Mouse (Mus musculus) naive thymus-derived CD4-positive, alpha-beta T cell, adult 5 months (primary cell): ENCODE data around the gene Parp4. TPM values are rescaled to one million over a fixed set of nuclear protein-coding genes. Genes with fewer than 3 reads are reported as not detected.

Source experiments
- polyA plus RNA-seq: library from polyadenylated mRNA; unstranded; fragments of 100-300 nt; shearing (Covaris generic); gene quantifications from one replicate; pipeline ENCODE4 v1.2.1, GENCODE M21; 2017

Parp4 gene
- 17.5 TPM for polyA plus RNA-seq

GRCm38 (mm10) chr14:56575416-56575815, at the start of gene Parp4, which contains the start of gene Cenpj:
TSS of gene Parp4 (plus strand) at chr14:56575619.
TSS of gene Cenpj (minus strand) at chr14:56575425.

GRCm38 (mm10) chr14:56667969-56668802, 92.8 kb downstream of the Parp4 start, which contains the start of gene Mphosph8:
TSS of gene Mphosph8 (plus strand) at chr14:56668248.

Other genes starting within 250 kb of the Parp4 start
- not detected for gene Atp12a, start 210.6 kb upstream of the Parp4 start, polyA plus RNA-seq
- 0.10 TPM for gene Rnf17, start 173.0 kb upstream of the Parp4 start, polyA plus RNA-seq
- gene Cenpj, start 194 bp upstream of the Parp4 start, polyA plus RNA-seq = 13.8 TPM
- gene Mphosph8, start 92.6 kb downstream of the Parp4 start, polyA plus RNA-seq = 32.6 TPM
- 67.5 TPM for gene Pspc1, start 202.7 kb downstream of the Parp4 start, polyA plus RNA-seq
- 50.8 TPM for gene Zmym5, start 236.1 kb downstream of the Parp4 start, polyA plus RNA-seq